Mouse (Mus musculus) fibroblast of lung, adult 2 months (primary cell): ENCODE measurements around the gene Cyb5r2.

Source experiments
- DNase-seq: peaks from one replicate; pipeline ENCODE4 v3.0.0-alpha.2; 2011; ENCODE audit warnings: low read depth

The Cyb5r2 gene

GRCm38 (mm10) chr7:107722536-107722935 is 35.3 kb downstream of the Cyb5r2 start:
- DNase-seq = no peak

DNA sequence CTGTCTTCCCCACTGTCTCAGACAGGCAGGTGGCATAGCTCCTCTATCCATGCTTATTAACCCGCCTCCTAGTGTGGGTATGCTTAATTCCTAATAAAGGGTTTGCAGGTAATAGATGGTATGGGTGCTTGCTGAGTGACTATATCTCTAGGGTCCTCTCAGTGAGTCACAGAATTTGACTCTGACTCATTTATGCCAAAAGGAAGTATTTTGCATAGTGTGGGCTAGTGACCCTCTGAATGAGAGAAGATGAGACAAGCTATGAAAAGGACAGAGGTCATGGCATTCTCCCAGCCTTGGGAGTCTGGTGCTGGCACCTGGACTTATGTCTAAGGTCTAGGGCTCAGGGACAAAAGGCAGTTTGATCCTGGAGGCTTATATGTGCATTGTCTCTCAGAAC is 37.1 kb downstream of the Cyb5r2 start:
- no peak for DNase-seq

GRCm38 (mm10) chr7:107714067-107714466 is 43.8 kb downstream of the Cyb5r2 start:
- DNase-seq = no peak

DNA sequence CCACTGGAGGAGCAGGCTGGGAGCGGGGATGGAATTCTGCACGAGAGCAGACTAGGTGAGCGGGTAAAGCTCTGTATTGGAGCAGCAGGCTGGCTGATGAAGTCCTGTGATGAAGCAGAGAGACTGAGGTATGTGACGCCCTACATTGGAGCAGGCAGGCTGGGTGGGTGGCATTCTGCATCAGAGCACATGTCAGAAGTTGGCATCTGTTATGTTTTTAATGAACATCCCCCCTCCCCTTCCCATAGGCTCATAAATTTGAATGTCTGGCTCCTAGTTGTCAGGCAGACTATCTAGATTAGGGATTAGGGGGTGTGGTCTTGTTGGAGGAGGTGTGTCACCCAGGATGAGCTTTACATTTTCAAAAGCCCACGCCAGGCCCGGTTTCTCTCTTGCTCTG is 45.1 kb downstream of the Cyb5r2 start:
- DNase-seq = no peak

DNA sequence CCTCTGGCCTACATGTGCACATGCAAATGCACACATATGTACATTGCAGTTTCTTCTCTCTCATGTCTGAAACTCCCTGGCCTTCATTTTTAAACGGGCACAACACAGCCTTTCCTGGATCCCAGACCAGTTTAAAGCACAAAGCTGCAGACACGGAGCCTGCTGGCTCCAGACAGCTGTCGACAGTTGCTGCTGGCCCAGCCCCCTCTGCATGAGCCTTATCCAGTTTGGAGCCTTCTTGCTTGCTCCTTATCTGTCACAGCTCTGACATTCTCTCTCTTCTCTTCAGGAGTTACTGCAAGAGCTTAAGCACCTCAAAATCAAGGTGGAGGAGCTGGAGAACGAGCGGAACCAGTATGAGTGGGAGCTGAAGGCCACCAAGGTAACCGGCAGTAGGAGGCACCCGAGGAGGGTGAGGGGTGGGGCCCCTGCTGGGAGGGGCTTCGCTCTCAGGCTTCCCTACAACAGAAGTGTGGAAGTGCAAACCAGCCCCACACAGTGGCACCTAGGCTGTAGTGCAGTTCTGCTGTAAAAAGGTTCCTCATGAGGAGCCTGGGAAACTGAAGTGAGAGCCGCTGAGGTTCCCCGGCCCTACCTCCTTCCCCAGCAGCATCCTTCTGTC is 49.2 kb downstream of the Cyb5r2 start:
- DNase-seq = no peak

DNA sequence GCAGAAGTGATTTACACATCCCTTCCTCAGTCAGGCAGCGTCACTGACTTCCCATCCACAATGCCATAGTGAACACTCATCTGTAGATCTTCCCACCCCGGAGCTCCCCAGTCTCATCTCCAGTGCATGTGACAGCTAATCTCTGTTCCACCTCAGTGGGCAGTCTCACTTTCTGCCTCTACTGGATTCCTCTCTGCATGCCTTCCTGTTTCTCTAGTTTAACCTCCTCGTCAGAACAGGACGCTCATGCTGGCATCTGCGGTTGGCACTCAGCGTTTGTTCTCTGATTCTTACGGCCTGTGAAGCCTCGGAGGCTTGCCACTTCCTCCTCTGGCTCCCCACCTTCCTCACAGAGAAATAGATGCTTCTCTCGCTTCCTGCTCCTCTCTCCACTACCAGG is 50.2 kb downstream of the Cyb5r2 start:
- DNase-seq = no peak

GRCm38 (mm10) chr7:107705941-107706340 is 51.9 kb downstream of the Cyb5r2 start:
- no peak for DNase-seq

GRCm38 (mm10) chr7:107702461-107703380 is 55.1 kb downstream of the Cyb5r2 start:
- DNase-seq = no peak

DNA sequence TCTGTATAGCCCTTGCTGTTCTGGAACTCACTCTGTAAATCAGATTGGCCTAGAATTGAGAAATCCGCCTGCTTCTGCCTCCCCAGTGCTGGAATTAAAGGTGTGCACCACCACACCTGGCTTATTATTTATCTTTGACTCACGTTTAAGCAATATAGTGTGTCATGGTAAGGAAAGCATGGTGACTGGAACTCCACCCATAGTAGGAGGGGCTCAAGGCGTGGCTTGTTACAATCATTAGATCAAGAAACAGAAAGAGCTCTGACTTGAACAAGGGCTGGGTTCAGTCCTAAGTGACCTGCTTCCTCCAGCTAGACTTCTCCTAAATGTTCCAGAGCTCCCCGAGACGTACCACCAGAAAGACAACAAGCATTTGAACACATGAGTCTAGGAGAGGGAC is 57.2 kb downstream of the Cyb5r2 start:
- no peak for DNase-seq

DNA sequence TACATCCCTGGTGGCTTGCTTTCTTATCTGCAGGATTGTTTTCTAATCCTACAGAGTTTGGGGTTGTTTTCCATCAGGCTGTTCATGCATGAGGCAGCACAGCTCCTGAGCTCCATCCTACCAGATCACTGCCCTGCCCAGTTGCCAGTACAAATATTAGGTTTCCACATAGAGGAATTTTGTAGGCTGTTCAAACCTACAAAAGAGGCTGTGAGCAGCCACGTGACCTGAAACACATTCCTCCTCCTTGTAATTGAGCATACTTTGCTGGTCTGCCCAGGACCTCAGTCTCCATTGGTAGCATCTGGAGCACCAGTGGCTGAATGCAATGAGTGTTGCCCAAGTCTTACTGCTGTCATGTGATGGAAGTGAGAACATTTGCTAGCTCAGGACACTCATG is 57.9 kb downstream of the Cyb5r2 start:
- peak; percentile 83 for DNase-seq
